Mouse (Mus musculus) cerebellum, postnatal 36 days (tissue): ENCODE data around the gene Rsph6a.

Experiments
- DNase-seq, 2 experiments: peaks; one replicate each; pipeline ENCODE4 v3.0.0; 2021 to 2022; ENCODE audit warnings: mixed read lengths in 2 of 2

Rsph6a gene

DNA sequence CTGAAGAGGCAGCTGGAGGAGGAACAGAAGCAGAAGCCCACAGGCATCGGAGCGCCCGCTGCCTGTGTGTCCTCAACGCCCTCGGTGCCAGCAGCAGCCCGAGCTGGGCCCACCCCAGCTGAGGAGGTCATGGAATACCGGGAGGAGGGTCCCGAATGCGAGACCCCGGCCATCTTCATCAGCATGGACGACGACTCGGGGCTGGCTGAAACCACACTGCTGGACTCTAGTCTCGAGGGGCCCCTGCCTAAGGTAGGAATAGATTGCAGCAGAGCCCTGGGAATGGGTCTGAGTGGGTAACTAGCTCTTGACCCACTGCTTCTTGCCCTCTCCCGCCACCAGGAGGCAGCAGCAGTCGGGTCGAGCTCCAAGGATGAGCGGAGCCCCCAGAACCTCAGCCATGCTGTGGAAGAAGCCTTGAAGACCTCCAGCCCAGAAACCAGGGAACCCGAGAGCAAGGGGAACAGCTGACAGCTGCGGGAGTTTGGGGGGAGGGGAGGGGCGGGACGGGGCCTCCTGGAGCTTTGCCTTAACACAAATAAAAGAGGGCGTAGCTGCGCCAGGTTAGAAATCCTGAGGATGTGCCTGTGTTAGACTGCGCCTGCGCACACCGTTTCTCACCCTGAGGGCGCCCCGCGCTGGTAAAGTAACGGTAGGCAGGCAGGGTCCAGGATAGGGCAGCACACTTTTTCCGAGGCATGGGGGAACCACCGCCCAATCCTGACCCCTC, at the start of gene Rsph6a:
TSS of gene Rsph6a (plus strand) at position 644 of the 730 bp plus-strand sequence.
- peak; percentile 29 to 50 for DNase-seq

- no peak for DNase-seq
These were observed 48.9 kb upstream of the Rsph6a start for GRCm38 (mm10) chr7:19005417-19006121.

DNA sequence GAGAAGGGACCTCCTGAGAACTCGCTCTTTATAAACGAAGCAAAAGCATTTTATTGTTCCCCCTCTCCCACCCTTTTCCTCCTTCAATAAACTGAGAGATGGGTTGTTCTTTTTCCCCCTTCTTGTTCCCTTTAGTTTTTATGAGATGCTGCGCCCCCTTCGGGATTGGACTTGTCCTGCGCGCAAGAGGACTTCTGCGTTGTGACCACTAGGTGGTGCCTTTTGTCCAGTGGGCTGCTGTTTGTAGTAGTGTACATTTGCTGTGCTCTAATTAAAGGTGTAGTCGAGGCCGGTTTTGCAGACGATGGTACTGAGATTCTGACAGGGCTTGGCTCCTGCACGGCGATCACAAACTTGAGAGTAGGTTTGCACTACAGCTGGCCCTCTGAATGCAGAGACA, 48.0 kb upstream of the Rsph6a start:
- DNase-seq, result peak; percentile 82 to 86

DNA sequence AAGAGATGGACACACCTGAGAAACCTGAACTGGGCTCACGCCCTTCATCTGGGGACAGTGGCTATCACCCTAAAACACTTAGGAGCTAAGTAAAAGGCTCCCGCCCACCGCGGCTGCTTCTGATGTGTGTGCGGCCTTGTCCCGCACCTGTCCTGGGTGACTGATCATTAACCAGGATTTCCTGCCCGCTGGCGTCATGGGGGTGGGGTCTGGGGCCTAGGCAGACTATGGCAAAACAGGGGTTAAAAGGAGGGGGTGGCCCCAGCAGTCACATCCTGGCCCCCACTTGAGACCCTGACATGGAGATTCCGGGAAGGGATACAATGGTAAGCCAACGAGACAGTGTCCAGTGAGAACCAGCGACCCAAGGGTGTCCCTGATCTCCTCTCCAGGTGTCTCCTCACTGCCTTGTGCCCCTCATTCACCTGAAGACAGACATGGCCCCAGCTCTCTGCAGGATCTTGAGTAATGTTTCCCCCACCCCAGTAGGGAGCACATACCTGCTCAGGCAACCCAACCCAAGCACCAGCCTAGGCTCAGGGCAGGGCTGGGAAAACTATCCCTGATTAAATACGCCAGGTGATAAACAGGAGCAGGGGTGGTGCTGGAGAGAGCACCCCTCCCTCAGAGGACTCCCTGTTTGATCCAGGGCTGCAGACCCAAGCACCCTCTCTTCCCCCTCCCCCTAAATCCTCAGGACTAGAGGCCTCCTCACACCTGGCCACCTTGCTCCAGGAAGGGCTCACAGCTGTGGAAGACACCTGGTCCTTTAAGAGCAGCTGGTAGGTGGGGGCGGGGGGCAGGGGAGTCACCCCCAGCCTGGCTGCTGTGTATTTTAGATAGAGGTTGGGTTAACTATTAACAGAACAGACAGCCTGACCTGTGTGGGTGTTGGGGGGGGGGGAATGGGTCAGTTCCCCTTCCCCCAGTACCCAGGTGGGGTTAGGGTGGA, 47.2 kb upstream of the Rsph6a start:
- no peak for DNase-seq

DNA sequence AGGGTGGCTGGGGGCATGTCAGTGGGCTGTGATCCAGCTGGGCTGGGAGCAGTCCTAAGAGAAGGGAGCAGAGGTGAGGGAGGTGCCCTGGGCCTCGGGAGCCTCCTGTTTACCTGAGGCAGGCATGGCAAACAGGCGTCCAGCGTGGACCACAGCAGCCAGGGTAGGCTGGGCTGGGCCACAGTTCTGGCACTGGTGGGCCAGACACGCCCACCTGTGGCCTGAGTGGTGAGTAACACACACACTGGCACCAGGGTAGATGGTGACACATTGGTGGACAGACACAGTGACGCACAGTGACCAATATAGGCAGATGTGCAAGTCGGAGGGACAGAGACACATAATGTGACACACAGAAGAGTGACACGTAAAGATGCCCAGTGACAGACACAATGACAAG, 43.9 kb upstream of the Rsph6a start:
- no peak for DNase-seq

GRCm38 (mm10) chr7:19012025-19012621, 42.4 kb upstream of the Rsph6a start:
- DNase-seq, result peak in 1 of 2 experiments; percentile 36

- DNase-seq, result no peak
These were observed 41.6 kb upstream of the Rsph6a start for GRCm38 (mm10) chr7:19012882-19013281.

GRCm38 (mm10) chr7:19014452-19014851, 40.0 kb upstream of the Rsph6a start:
- no peak for DNase-seq

GRCm38 (mm10) chr7:19016042-19016441, 38.4 kb upstream of the Rsph6a start:
- DNase-seq, result no peak

- DNase-seq, result no peak
These were observed 36.6 kb upstream of the Rsph6a start for GRCm38 (mm10) chr7:19017909-19018308.

GRCm38 (mm10) chr7:19021048-19021447, 33.4 kb upstream of the Rsph6a start:
- DNase-seq, result no peak

DNA sequence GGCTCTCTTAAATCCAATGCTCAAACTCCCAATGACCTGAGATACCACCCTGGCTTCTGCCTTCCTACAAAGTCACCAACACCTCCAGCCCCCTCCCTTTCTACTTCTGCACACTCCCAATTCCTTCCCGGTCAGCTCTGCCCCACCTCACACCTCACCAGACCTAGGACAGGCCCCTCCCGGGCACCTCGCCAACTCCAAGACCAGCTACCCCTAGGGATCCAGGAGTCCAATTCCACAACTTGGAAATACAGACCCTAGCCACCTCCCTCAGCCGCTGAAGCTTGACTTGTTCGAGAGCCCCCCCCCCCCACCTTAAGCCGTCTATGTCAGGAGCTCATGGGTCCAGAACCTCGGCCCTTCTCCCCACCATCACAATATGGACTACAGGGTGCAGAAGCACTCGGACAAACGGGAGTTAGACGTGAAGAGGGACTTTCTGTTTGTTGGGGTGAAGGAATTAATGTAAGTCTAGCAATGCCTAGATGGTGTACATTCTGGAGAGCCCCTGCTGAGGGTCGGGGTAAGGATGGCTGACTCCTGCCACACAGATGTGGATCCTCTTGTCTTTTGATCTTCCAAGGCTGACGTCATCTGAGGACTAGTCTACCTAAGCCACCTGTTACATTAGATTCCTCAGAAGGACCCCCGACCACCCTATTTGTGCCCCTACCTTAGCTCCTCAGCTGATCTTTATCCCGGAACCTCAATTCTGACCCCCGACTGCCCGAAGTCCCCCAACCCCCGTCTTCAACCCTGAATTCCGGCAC, 32.1 kb upstream of the Rsph6a start:
- DNase-seq, result peak in 1 of 2 experiments; percentile 32

DNA sequence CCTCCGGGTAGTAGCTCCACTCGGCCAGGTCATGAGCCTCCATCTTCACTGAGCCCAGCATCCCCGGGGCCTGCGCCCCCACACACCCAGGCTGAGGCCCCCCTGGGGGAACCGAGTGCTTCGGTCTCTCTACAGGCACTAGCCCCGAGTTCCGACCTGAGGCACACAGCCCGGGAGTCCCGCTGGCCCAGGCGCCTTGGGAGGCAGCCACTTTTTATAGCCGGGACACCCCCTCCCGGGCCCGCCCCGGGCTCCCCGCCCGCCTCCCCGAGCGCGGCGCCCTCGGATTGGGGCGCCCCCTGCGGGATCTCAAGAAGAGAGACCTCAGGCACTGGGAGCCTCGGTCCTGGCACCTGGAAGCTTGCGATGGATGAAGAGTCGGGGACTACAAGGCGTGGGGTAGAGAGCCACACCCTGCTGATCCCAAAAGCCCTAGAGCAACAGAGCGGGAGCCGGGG, 31.1 kb upstream of the Rsph6a start, which contains the start of gene Foxa3:
TSS of gene Foxa3 (minus strand) at position 182 of the 458 bp plus-strand sequence.
- peak in 1 of 2 experiments; percentile 35 for DNase-seq

- DNase-seq, result peak; percentile 91 to 93
These were observed 30.4 kb upstream of the Rsph6a start, which contains the start of gene Sympk for GRCm38 (mm10) chr7:19024096-19024506. Gene Sympk, plus strand, starts transcription at chr7:19024377.

GRCm38 (mm10) chr7:19024581-19025255, 29.8 kb upstream of the Rsph6a start:
- peak; percentile 37 to 42 for DNase-seq

DNA sequence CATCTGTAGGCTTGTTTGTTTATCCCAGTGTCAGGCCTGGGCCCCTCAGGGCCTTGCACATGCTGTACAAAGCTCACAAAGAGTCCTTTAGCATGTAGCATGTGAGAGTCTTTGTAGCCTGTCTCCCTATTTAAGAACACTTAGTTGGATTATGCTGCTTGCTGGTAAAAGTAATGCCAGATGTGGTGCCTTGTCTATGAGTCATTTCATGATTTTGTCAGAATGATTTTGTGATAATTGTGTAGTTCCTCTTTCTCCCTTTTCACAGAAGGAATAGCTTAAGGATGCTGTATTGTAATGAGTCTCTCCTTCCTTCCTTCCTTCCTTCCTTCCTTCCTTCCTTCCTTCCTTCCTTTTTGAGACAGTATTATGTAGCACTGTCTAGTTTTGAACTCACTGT, 26.4 kb upstream of the Rsph6a start:
- DNase-seq, result no peak

DNA sequence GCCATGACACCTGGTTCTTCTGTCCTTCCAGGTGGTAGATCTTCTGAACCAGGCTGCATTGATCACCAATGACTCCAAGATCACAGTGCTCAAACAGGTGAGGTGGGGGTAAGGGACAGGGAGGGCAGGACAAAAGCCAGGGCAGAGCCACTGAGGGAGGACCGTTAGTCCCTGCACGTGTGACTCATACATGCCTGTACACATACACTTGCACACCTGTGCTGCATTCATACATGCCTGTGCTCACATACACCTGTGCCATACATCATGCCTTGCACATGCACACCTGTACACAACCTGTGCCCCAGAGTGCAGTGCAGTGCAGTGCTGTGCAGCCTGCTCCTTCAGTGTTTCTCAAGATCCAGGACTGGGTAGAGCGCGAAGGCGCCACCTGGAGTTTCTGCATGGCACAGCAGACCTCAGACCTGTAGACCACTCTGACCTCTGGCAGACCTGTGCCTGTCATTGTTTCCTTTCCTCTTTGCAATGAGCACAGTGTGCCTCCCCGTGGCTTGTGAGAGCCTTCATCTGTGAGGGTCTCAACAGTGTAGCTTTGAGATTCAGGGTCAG, 25.3 kb upstream of the Rsph6a start:
- DNase-seq, result peak; percentile 57

DNA sequence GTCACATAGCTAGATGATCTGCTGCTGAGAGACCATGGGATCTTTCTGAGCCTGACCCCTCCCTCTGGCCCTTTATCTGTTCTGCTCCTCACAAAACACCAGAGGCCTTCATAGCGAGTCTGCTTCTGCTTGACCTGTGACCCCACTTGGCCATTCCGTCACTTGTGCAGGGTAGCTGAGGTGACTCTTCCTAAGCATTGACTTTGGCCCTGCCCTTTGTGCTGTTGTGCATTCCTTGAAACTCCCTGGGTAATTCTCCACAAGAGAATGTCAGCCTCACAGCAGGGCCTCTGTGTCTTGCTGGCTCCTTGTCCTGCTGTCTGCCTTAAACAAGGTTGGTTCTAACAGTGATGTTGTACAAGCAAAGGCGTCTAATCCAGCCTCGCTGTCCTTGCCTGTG, 22.8 kb upstream of the Rsph6a start:
- no peak for DNase-seq

GRCm38 (mm10) chr7:19044616-19045015, 9.9 kb upstream of the Rsph6a start:
- DNase-seq, result no peak

- DNase-seq, result peak; percentile 75 to 77
These were observed 8.0 kb upstream of the Rsph6a start for GRCm38 (mm10) chr7:19046286-19047069.
